Mouse (Mus musculus): ENCODE data around the gene Cxcl1.

Cxcl1 gene

GRCm38 (mm10) chr5:90888661-90889060 is 2.4 kb upstream of the Cxcl1 start:
- no peak for DNase-seq

GRCm38 (mm10) chr5:90891464-90891813 is 398 bp downstream of the Cxcl1 start:
- no peak for DNase-seq

- DNase-seq, result no peak
Observed at GRCm38 (mm10) chr5:90894231-90894630, 3.2 kb downstream of the Cxcl1 start.

GRCm38 (mm10) chr5:90897429-90897828 is 6.4 kb downstream of the Cxcl1 start:
- no peak for DNase-seq

GRCm38 (mm10) chr5:90899308-90899707 is 8.3 kb downstream of the Cxcl1 start:
- DNase-seq, result no peak

DNA sequence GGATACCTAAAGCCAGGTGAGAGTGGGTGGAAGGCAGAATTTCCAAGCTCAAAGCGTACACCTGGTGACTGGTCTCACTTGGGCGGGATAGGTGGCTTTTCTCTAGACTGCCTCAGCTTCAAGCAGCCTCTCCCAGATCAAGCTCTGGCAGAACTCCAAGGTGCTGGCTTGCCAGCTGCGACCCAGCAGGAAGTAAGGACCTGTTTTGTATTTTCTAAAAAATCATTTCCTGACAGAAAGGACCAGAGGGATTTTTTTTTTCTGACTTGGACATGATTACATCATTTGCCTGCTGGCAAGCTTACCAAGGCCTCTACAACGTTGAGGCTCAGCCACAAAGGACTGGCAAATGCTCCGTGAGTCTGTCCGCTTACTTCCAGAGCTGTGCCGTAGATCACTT is 9.1 kb downstream of the Cxcl1 start:
- DNase-seq, result peak; percentile 76

DNA sequence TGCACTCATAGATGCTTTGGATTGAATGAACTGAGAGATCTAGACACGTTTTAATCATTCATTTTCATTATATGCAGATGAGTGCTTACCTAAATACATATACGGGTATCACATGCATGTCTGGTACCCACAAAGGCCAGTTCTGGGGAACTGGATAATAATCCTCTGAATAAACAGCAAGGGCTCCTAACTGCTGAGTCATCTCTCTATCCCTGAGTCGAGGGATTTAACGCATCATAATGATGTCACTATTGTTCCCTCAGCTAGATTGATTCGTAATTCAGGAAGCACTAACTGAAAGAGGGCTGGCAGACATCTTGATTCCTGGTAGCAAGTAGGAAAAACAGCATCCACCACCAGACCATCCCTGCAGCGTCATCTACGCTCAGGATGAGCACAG is 9.6 kb downstream of the Cxcl1 start:
- no peak for DNase-seq

- DNase-seq, result no peak
Observed at GRCm38 (mm10) chr5:90902380-90903260, 11.6 kb downstream of the Cxcl1 start.

DNA sequence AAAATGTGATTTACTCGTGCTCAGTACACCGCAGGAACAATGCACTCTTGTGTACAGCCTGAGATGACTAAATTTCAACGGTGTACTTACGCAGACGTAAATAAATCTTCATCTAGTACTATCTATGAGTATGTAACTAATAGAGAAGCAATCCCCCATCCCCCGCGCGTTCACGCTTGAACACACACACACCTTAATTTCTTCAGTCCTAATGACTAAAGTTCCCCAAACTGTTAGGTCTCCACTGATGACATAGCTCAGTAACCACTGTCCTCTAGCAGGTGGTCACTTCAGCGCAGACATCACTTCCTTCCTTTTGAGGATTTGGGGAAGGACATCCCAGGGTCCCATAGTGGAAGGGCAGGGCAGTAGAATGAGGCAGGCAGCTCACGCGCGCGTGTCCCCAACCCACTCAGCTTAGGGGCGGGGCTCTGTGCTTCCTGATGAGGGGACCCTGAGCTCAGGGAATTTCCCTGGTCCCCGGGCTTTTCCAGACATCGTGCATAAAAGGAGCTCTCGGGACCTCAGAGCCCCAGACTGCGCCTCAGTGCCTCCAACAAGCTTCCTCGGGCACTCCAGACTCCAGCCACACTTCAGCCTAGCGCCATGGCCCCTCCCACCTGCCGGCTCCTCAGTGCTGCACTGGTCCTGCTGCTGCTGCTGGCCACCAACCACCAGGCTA is 12.4 kb downstream of the Cxcl1 start, which contains the start of gene Cxcl2:
TSS of gene Cxcl2 (plus strand) at position 533 of the 682 bp plus-strand sequence.
- DNase-seq, result no peak

GRCm38 (mm10) chr5:90908983-90909382 is 17.9 kb downstream of the Cxcl1 start:
- peak; percentile 73 for DNase-seq

- DNase-seq, result no peak
Observed at GRCm38 (mm10) chr5:90919495-90919894, 28.5 kb downstream of the Cxcl1 start.

- DNase-seq, result no peak
Observed at GRCm38 (mm10) chr5:90922958-90923357, 31.9 kb downstream of the Cxcl1 start.

- DNase-seq, result no peak
Observed at GRCm38 (mm10) chr5:90930546-90930945, 39.5 kb downstream of the Cxcl1 start.

GRCm38 (mm10) chr5:90930971-90931851 is 40.2 kb downstream of the Cxcl1 start, which contains the start of gene Mthfd2l:
Mthfd2l (plus strand) TSS chr5:90931117.
- DNase-seq, result peak; percentile 90

- DNase-seq, result no peak
Observed at GRCm38 (mm10) chr5:90931911-90932310, 40.9 kb downstream of the Cxcl1 start.

DNA sequence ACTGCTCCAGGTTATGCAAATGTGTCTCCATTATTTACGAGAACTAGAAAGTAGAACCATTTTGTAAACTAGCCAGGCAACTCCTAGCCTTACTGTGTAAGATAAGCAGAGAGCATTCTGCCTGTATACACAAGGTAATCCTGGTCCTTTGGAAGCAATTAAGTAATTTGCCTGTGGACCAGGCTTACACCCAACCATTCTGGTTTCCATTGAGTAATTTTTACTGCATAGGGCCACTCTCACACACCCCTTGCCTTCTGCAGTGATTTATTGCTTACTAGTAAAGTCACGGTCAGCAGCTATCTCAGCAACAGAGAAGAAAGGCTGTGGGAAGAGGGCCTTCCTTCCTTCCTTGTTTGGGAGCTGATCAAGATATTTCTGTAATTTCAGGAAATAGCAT is 45.7 kb downstream of the Cxcl1 start:
- no peak for DNase-seq
